Mouse (Mus musculus) T-helper 2 cell (primary cell): Measurements from ENCODE around the gene BC049715.

Source experiments
- in situ Hi-C: fragments of 300-600 bp; cut with MboI, MseI; formaldehyde crosslinking; loops from one replicate; pipeline ENCODE4 v1.15.1; 2025; ENCODE audit warnings: high pct_unique_total_duplicates

BC049715 gene

DNA sequence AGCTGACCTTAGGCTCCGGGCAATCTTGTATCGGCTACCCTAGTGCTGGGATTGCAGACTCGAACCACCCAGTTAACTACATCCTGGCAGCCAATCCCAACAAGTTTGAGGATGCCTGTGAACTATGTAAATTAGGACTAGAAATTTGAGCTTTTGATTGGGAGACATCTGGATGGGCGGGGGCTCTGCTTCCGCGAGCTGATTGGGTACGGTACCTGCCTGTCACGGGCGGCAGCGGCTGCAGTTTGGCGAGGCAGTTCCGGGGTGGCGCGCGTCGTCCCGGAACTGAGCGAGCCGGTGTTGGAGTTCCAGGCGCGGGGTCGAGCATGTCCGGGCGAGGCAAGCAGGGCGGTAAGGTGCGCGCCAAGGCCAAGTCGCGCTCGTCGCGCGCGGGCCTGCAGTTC, 19.4 kb upstream of the BC049715 start, which contains the start of gene H2afj:
Gene H2afj, plus strand, starts transcription at position 231 of the 404 bp plus-strand sequence.
- in situ Hi-C loops: loop anchor here (25.0 kb wide), 1 partner anchor 1896 kb away; the partner anchor contains the start of gene Cdkn1b

DNA sequence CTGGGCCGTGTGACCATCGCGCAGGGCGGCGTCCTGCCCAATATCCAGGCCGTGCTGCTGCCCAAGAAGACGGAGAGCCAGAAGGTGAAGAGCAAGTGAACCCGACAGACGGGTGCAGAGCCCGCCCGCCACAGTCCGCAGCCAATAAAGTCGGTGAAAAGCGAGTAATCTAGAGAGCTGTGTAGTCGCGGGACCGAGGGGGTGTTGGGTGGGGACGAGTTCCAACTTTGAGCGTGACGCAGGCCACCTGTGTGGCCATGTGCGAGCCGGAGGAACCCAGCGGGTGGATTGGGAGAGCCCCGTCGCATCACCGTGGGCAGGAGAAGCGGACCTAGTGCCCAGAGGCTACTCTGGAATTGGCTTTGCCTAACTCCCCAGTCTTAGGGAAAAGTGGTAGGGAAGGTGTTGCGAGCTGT, 18.8 kb upstream of the BC049715 start:
- in situ Hi-C loops: loop anchor here (25.0 kb wide), 1 partner anchor 1896 kb away; the partner anchor contains the start of gene Cdkn1b

DNA sequence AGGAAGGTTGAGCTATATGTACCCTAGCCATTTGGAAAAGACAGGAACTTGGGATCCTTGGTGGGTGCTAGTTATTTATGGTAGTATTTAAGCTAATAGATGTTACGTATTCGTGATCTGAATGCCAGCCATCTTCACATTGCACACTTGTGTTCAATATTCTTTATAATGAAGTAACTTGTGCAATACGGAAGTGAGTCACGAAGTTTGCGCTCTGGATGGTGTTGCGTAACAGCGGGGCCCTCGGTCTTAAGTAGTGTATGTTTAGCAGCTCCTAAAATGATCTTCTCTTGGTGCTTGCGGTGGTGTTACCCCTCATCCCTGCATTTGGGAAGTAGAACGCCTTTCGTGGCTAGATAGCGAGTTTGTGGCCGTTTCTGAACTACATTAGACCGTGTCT, 18.3 kb upstream of the BC049715 start:
- in situ Hi-C loops: loop anchor here (25.0 kb wide), 1 partner anchor 1897 kb away; the partner anchor contains the start of gene Cdkn1b

DNA sequence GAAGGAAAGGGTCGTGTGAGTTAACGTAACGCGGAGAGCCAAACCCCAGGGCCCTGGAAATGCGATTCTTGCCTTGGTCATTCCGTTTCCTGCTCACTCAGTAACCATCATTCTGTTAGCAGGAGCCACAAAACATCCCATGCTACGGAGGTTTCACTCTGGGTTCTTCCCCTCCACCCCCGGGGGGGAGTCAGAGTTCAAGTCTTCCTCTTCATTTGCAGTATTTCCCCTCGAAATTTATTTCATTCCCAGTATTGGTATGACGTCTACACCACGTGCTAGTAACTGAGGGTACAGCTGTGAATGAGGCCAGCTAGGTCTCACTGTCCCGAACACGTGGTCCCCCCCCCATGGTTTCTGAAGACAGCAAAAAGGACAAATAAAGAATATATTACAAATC, 17.8 kb upstream of the BC049715 start:
- in situ Hi-C loops: loop anchor here (5.0 to 25.0 kb wide), 2 partner anchors 123 to 1897 kb away; partner anchors contain the start of gene Cdkn1b

DNA sequence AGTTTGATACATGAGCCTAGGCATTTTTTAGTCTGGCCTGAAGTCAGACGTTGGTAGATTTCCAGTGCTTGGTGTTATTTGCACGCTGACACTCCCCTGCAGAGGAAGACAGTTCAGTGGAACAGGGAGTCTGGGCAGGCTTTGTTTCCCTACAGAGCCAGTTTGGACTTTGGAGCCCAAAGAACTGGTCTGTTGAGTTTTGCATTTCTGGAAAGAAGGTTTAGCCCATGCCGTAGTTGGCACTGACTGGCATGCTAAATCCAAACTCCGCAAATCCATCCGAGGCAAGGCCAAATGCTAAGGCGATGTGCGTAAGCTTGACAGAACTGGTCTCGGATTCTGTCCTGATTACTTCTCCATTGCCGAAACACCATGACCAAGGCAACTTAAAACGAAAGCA, 16.2 kb upstream of the BC049715 start:
- in situ Hi-C loops: loop anchor here (5.0 to 25.0 kb wide), 2 partner anchors 121 to 1899 kb away; partner anchors contain the start of gene Cdkn1b

DNA sequence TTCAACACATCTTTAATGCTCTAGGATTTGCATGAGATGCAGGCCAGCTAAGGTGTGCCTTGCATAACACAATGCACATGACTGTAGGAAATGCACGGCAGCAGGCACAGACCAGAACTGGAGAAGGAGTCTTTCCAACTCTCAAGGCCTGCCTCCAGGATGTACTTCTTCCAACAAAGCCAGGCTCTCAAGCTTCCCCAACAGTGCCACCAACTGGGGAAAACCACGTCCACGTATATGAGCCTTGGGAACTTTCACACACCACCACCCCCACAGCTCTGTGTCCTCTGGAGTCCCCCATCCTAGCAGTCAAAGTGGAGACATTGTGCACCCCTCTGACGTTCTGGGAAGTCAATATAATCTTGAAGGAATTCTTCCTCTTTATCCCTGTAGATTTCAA, 14.3 kb upstream of the BC049715 start:
- in situ Hi-C loops: loop anchor here (5.0 to 25.0 kb wide), 2 partner anchors 119 to 1901 kb away; partner anchors contain the start of gene Cdkn1b

DNA sequence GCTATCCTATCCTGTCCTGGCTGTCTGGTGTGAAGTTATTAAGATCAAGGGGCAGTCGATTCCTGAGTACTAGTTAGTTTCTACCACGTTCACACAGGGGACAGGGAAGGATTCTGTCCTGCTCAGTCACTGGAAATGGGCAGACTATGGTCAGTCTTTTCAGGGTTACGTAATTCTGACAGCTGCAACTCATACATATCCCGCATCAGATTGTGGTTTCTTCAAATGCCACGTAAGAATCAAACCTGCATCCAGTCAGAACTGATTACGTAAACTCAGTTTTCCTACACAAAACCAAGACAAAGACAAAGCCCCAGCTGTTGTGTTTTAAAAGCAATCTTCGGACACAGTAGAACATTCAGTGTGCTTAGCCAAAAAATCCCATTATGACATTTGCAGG, 12.0 kb upstream of the BC049715 start:
- in situ Hi-C loops: loop anchor here (25.0 kb wide), 1 partner anchor 1903 kb away; the partner anchor contains the start of gene Cdkn1b

DNA sequence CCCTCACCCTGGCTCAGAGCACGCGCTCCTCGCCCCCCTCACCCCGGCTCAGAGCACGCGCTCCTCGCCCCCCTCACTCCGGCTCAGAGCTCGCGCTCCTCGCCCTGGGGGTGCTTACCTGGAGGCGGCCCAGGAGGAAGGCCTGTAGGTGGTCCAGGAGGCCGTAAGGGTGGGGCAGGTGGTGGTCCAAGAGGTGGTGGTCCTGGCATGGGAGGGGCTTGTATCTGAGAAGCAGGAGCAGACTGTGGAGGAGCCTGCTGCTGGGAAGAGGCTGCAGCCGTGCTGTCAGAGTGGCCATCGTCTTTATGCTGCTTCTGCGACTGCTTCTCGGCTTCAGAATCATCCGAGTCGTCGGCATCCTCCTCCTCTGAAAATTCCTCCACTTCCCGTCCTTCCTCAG, 10.6 kb upstream of the BC049715 start:
- in situ Hi-C loops: loop anchor here (25.0 kb wide), 1 partner anchor 1905 kb away; the partner anchor contains the start of gene Cdkn1b

DNA sequence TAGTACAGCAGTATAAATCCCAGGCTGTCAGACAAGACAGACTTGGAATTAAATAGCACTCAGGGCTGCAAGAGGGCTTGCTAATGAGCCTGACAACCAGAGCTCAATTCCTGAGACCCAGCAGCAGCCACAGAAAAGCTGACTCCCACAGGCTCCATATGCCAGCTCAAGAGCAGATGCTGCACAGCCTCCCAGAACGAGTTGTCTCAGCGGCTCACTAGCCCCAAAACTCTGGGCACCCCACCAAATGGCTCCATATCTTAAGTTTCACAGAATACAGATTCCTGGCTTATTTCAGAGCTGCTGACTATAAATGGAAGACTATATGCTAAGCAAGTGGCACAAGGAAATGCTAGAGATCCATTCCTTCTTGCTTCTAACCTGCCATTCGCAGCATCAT, 9.9 kb upstream of the BC049715 start:
- in situ Hi-C loops: loop anchor here (25.0 kb wide), 1 partner anchor 1905 kb away; the partner anchor contains the start of gene Cdkn1b

DNA sequence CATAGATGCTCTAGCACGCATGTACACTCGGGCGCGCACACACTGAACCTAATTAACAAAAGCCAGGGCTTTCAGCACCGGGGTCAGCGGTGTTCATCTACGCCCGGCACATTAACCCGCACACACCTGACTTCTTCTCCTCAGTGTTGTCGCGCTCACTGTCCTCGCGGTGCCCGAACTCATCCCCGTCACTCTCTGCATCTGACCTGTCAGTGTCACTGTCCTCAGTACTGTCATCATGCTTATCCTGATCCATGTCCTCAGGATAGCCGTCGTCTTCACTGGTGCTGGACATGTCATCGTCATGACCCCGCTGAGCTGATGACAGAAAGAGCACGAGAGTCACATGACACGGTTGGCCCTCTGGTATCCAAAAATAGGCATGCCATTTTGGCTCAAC, 7.0 kb upstream of the BC049715 start:
- in situ Hi-C loops: loop anchor here (10.0 to 25.0 kb wide), 2 partner anchors 924 to 1908 kb away; partner anchors contain the start of gene Cdkn1b

DNA sequence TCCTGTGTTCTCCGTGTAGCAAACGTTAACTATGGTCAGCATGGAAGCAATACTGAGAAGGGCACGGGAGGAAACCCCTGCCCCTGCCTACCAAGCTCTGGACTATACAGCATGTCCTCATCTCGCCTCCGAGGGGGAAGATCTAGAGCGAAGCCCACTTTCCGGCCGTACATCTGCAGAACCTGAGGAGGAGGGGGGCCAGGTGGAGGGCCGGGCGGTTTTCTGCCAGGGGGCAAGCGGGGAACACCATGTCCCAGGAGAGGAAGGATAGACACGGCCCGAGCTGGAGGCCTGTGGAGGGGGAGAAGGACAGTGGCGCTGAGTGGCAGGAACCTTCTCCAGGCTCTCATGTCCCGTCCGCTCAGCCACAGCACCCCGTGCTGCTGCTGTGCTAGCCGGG, 6.3 kb upstream of the BC049715 start:
- in situ Hi-C loops: loop anchor here (10.0 to 25.0 kb wide), 2 partner anchors 924 to 1909 kb away; partner anchors contain the start of gene Cdkn1b

DNA sequence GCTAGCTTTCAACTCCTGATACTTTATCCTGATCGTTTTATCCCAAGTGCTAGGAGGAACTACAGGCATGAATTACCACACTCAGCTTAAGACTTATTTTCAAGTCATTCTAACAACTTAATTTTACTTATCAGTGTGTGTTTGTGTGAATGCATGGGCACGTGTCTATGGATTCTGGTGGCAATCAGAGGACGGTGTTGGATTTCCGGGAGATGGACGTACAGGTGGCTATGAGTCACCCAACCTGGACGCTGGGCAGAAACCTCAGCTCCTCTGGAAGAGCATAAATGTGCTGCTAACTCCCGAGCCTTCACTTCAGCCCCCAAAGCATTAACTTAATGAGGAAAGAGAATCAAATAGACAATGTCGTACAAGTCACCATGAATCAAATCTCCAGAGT, 2.4 kb upstream of the BC049715 start:
- in situ Hi-C loops: loop anchor here (10.0 to 25.0 kb wide), 2 partner anchors 920 to 1913 kb away; partner anchors contain the start of gene Cdkn1b

DNA sequence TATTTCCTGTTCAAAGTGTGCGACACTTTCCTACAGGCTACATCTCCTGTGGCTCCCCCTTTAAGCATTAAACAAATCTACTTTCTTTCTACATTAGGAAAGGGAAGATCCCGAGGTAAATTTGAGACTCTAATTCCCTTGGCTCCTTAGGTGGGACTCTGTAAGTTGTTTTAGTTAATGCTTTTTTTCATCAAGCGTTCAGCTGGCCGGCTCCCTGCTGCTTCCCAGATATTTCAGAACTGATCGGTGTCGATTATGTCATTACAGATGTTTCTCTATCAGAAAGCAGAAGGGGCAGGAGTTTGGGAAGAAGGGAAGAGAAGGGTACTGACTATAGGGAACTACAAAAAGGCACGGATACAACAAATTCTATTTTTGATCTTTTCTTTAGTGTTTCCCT, 310 bp upstream of the BC049715 start:
- in situ Hi-C loops: loop anchor here (10.0 kb wide), 1 partner anchor 918 kb away; no protein-coding TSS in a partner anchor

DNA sequence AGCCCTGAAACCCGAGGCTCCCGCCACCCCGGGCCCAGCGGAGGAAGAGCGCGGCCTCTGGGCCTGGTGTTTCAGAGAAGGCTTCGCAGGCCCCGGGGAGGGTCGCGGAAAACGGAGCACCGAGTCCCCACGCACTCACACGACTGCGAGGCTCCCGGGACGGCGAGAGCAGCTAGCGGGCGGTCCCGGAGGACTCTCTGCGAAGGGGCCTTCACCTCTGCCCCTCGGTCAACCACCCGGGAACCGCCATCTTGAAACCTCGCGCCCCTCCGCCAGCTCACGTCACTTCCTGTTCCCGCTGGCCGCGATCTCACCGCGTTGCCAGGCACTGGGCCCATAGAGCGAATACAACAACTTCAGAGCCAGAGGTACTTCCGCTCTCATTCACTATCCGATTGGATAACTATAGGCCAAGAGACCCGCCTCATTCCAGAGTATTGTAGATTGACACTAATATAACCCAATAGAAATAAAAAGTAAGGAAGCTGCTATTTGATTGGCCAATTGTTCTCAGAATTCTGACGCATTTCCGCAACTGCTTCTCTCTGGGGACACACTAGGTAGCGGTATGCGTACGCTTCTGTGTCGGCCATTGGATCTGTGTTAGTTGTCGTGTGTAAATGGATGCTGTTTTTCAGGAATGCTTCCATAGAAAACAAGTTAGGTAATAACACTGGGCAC, 595 bp downstream of the BC049715 start, which contains the start of gene Wbp11:
Gene Wbp11, minus strand, starts transcription at position 353 of the 681 bp plus-strand sequence.
- in situ Hi-C loops: loop anchor here (10.0 kb wide), 1 partner anchor 917 kb away; no protein-coding TSS in a partner anchor

DNA sequence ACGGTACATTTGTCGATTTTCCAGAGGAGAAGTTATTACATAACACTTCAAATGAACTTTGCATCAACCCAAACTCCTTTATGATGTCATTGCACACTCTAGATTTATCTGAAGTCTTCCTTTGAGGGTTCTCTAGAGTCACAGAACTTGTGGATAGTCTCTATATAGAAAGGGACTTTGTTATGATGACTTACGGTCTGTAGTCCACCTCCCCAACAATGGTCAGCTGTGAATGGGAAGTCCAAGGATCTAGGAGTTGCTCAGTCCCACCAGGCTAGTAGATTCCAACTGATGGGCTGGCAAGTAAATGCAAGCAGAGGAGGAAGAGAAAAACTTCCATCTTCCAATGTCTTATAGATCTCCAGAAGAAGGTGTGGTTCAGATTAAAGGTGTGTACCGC, 1.3 kb downstream of the BC049715 start:
- in situ Hi-C loops: loop anchor here (10.0 kb wide), 1 partner anchor 916 kb away; no protein-coding TSS in a partner anchor

DNA sequence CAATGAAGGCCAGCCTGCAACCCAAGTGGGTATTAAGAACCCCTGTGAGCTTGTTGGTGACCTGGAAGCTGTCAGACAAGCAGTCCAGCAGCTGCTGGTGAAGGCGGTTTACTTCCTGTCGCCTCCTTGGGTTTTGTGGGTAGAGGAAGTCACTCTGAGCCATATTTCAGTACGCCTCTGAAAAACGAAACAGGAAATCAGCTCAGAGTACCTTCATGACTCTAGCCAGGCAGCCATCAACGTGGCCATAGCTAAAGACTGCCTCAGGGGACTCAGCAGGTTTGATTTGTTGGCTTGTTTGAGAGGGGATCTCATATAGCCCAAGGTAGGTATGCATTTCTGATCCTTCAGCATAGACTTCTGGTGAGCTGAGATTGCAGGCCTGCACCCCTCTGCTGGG, 4.3 kb downstream of the BC049715 start:
- in situ Hi-C loops: no loop called here

DNA sequence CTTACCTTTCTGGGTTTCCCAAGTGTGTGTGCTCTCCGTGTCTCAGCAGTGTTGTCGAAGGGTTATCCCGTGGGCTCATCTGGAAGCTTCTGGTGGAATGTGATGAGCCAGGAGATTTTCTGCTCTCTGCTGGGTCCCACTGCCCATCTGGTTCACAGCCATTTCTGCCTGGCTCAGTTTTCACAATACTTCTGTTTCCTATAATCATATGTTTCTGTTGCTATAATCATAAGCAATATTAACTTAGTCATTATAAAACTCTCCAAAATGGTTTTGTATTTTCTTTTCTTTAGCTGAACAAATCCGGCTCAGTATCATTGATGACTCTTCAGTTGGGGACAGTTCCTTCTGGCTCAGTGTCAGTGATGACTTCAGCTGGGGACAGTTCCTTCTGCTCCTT, 7.9 kb downstream of the BC049715 start, which contains the start of gene Smco3:
Gene Smco3, minus strand, starts transcription at position 101 of the 400 bp plus-strand sequence.
- in situ Hi-C loops: no loop called here

DNA sequence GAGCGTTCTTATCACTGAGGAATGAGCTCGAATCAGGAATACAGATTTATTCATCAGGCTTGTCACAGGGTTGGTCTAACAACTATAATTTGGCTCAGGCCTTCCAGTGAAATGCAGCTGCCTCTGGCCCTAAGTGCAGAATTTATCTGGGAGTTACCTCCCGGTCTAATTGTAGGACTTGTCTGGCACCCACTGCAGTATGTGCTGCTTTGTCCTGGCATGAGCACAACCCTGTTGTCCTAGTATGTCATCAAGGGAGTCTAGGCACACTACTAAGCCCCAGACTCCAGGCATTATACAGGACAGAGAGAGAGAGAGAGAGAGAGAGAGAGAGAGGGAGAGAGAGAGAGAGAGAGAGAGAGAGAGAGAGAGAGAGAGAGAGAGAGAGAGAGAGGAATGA, 9.9 kb downstream of the BC049715 start:
- in situ Hi-C loops: no loop called here

DNA sequence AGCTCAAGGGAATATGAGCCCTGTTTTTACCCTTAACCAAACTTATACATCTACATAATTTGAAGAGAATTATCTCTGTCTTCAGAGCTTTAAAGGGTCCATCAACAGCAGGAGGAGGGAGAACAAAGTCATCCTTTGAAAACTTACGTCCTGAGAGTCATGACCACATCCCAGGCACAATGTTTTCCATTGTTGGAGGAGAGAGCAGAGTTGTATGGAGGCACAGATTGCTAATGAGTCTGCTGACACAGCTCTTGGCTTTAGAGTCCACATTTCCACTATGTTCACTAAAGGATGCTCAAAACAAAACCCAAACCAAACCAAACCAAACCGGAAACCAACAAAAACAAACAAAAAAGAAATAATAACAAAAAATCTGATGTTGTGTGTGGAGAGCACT, 17.5 kb downstream of the BC049715 start:
- in situ Hi-C loops: no loop called here

DNA sequence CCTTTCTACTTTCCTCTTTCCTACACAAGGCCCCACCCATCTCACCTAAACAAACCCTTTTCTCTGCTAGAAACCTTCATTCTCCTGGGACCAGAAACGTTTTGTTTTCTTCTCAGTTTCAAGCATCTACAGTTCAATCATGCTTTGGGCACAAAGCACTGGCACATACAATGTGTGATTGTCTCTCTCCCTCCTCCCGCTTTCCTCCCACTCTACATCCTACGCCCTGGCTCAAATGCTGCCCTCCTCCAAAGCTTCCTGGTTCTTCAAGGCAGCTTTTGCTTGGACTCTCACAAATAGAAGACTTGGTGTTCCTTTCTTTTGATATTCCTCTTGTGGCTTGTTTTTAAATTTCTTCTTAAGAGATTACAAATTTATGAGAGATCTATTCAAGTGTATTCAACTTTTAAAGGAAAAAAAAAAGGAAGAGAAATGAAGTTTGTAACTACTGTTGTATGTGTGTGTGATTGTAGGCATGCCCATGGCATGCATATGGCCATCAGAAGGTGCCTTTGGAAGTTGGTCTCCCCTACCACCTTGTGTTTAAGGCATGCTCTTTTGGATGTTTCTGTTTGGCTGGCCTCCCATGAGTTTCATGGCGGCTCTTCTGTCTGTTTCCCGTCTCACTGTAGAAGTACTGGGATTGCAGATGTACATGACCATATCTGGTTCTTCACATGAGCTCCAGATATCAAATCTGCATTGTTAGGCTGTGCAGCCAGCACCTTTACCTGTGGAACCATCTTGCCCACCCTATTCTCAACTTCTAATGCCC, 18.5 kb downstream of the BC049715 start:
- in situ Hi-C loops: no loop called here

DNA sequence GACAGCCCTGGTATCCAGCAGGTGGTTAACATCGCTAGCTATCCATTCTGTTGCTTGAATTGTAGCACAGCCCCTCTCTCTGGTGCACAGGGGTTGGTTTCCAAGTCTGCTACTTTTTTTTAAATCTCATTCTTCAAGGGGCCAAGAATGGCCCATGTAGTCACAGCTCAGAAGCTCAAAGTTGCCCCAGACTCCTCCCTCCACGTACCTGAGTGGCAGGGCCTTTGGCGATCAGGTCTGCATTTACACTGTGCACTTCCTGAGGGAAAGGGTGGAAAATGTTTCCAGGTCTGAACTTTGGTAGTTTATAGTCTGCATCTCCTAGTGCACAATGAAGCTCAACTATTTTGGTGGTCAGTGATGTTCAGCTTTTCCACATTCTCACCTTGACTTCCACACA, 19.8 kb downstream of the BC049715 start:
- in situ Hi-C loops: no loop called here

DNA sequence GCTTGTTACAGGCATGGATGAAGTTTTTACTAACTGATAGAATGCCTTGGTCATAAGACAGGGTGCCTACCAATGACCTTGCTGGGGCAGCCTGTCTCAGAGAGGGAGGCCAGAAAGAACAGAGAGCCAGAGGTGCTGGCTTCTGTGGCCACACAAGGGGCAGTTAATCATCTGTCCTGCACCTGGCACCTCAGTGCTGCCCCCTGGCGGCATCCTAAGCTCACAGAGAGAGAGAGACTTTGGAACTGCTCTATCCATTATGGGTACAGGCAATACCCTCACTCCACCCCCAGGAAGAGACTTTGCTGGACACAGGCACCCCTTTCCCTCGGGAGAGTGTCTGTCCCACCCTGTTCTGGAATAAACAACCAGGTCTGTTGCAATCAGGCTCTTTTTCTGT, 20.4 kb downstream of the BC049715 start:
- in situ Hi-C loops: no loop called here
